Mouse (Mus musculus) liver, adult 2 months (tissue): ENCODE data around the gene Tcte2. TPM values are rescaled to one million over a fixed set of nuclear protein-coding genes. Genes with fewer than 3 reads are reported as not detected.
A peak's percentile ranks its signal among the peaks of the same experiment; 100 is the strongest.

Experiments used
- DNase-seq: peaks from one replicate; pipeline ENCODE4 v3.0.0-alpha.2; 2011; ENCODE audit warnings: low read depth, low spot score; ENCODE audit errors: extremely low read depth
- H3K27ac ChIP-seq: fragments of 200-500 bp; replicated peaks from 2 replicates; pipeline ENCODE4 v1.5.1; 2012; ENCODE audit warnings: low read depth, mild to moderate bottlenecking, control low read depth, inconsistent platforms, low read length; ENCODE audit not compliant: insufficient read depth
- H3K27me3 ChIP-seq: fragments of 200-500 bp; 2 replicates; pipeline ENCODE4 v1.6.1; 2012; ENCODE audit warnings: mild to moderate bottlenecking, moderate library complexity, low read length, inconsistent platforms; ENCODE audit not compliant: control insufficient read depth, insufficient read depth
- H3K36me3 ChIP-seq: fragments of 200-500 bp; 2 replicates; pipeline ENCODE4 v1.6.1; 2012; ENCODE audit warnings: low read length, inconsistent platforms; ENCODE audit not compliant: control insufficient read depth, insufficient read depth
- H3K4me1 ChIP-seq: fragments of 200-500 bp; 2 replicates; pipeline ENCODE4 v1.6.1; 2011; ENCODE audit warnings: low read length; ENCODE audit not compliant: control insufficient read depth, insufficient read depth
- H3K4me3 ChIP-seq: fragments of 200-500 bp; 2 replicates; pipeline ENCODE4 v1.5.1; 2011; ENCODE audit warnings: low read depth, mild to moderate bottlenecking, control low read depth, low read length, moderate library complexity; ENCODE audit not compliant: insufficient read depth
- H3K79me2 ChIP-seq: fragments of 200-500 bp; 2 replicates; pipeline ENCODE4 v1.6.1; 2012; ENCODE audit warnings: inconsistent platforms, mild to moderate bottlenecking, low read length, moderate library complexity; ENCODE audit not compliant: control insufficient read depth, insufficient read depth
- H3K9ac ChIP-seq: fragments of 200-500 bp; 2 replicates; pipeline ENCODE4 v1.6.1; 2012; ENCODE audit warnings: low read depth, mild to moderate bottlenecking, control low read depth, inconsistent platforms, low read length
- CTCF ChIP-seq: fragments of 200-500 bp; IDR thresholded peaks from 2 replicates; pipeline ENCODE4 v1.5.1; 2011; ENCODE audit warnings: low read depth, low read length, control low read depth
- POLR2A ChIP-seq: fragments of 200-500 bp; IDR thresholded peaks from 2 replicates; pipeline ENCODE4 v1.6.1; 2011; ENCODE audit warnings: low read length, control low read depth; ENCODE audit not compliant: insufficient read depth; ENCODE audit errors: extremely low read depth
- WGBS: fragments of 180-500 bp; shearing (Covaris S2); methylation state at CpG from one replicate; pipeline ENCODE4 v1.1.7; 2018; 5-methylcytosine and 5-hydroxymethylcytosine counted together
- polyA plus RNA-seq: library from polyadenylated mRNA; depleted of rRNA; stranded (reverse); fragments of >200 nt; gene quantifications from 2 replicates; pipeline ENCODE4 v1.2.3, GENCODE M21; 2012
- total RNA-seq: library from RNA; depleted of rRNA; stranded (reverse); fragments of >200 nt; gene quantifications from 2 replicates; pipeline ENCODE4 v1.2.3, GENCODE M21; 2014

Gene Tcte2
- total and polyA plus RNA-seq, 2 experiments = 0.94 to 1.5 TPM

GRCm38 (mm10) chr17:13739981-13740380 is 21.6 kb downstream of the Tcte2 start:
- H3K9ac ChIP-seq = no peak overlapping the region
- no peak overlapping the region for H3K27ac ChIP-seq
- DNase-seq = no peak
- peaks cover 4% of the 10 kb centered on the region for H3K4me1 ChIP-seq
- no peaks in the 10 kb centered on the region for H3K36me3 ChIP-seq
- no peaks in the 10 kb centered on the region for H3K79me2 ChIP-seq
- 95% methylated on average over 5 of the region's 5 CpGs for WGBS
- no peaks in the 10 kb centered on the region for H3K27me3 ChIP-seq
- TF ChIP-seq POLR2A = no peak
- no peak for TF ChIP-seq CTCF
- H3K4me3 ChIP-seq = no peak overlapping the region

- Histone ChIP-seq H3K4me1 (peaks cover 2% of the 10 kb centered on the region; the same call in 1 of the 2 replicates), H3K4me3 (no peak overlapping the region), H3K9ac (no peak overlapping the region), H3K27ac (no peak overlapping the region), H3K79me2 (no peaks in the 10 kb centered on the region), H3K27me3 (no peaks in the 10 kb centered on the region), H3K36me3 (no peaks in the 10 kb centered on the region)
- TF ChIP-seq CTCF = no peak
- no peak for TF ChIP-seq POLR2A
- no peak for DNase-seq
- 85% methylated on average over 2 of the region's 2 CpGs for whole genome bisulfite sequencing
Observed at GRCm38 (mm10) chr17:13738916-13739315, 22.7 kb downstream of the Tcte2 start.

- H3K79me2 ChIP-seq = no peaks in the 10 kb centered on the region
- H3K27me3 ChIP-seq = no peaks in the 10 kb centered on the region
- H3K9ac ChIP-seq = no peak overlapping the region
- no peaks in the 10 kb centered on the region for H3K36me3 ChIP-seq
- DNase-seq = no peak
- TF ChIP-seq POLR2A = no peak
- no peak for TF ChIP-seq CTCF
- H3K4me3 ChIP-seq = no peak overlapping the region
- H3K27ac ChIP-seq = no peak overlapping the region
- WGBS = 48% methylated on average over 7 of the region's 7 CpGs
- peaks cover 2% of the 10 kb centered on the region; the same call in 1 of the 2 replicates for H3K4me1 ChIP-seq
Observed at GRCm38 (mm10) chr17:13738121-13738776, 23.4 kb downstream of the Tcte2 start.

- TF ChIP-seq CTCF (no peak), POLR2A (no peak)
- no peaks in the 10 kb centered on the region for H3K79me2 ChIP-seq
- 90% methylated on average over 6 of the region's 6 CpGs for WGBS
- H3K36me3 ChIP-seq = no peaks in the 10 kb centered on the region
- peaks cover 2% of the 10 kb centered on the region; the same call in 1 of the 2 replicates for H3K4me1 ChIP-seq
- H3K4me3 ChIP-seq = no peak overlapping the region
- no peak overlapping the region for H3K27ac ChIP-seq
- DNase-seq = no peak
- no peaks in the 10 kb centered on the region for H3K27me3 ChIP-seq
- H3K9ac ChIP-seq = no peak overlapping the region
Observed at GRCm38 (mm10) chr17:13737336-13737735, 24.3 kb downstream of the Tcte2 start.

- Histone ChIP-seq H3K27me3 (no peaks in the 10 kb centered on the region), H3K4me1 (peaks cover 2% of the 10 kb centered on the region; the same call in 1 of the 2 replicates), H3K4me3 (no peak overlapping the region), H3K27ac (no peak overlapping the region), H3K36me3 (no peaks in the 10 kb centered on the region), H3K9ac (no peak overlapping the region), H3K79me2 (no peaks in the 10 kb centered on the region)
- WGBS = 36% methylated on average over 8 of the region's 8 CpGs
- peak; percentile 71 for DNase-seq
- TF ChIP-seq CTCF (no peak), POLR2A (no peak)
Observed at GRCm38 (mm10) chr17:13735803-13736282, 25.8 kb downstream of the Tcte2 start.

- Histone ChIP-seq H3K4me3 (no peak overlapping the region), H3K27me3 (no peaks in the 10 kb centered on the region), H3K27ac (no peak overlapping the region), H3K79me2 (no peaks in the 10 kb centered on the region), H3K4me1 (peaks cover 2% of the 10 kb centered on the region; the same call in 1 of the 2 replicates), H3K36me3 (no peaks in the 10 kb centered on the region), H3K9ac (no peak overlapping the region)
- no peak for DNase-seq
- WGBS = 98% methylated on average over 5 of the region's 5 CpGs
- no peak for TF ChIP-seq POLR2A
Observed at GRCm38 (mm10) chr17:13735057-13735456, 26.6 kb downstream of the Tcte2 start.
